Mouse (Mus musculus) urinary bladder, postnatal 10 days (tissue): ENCODE measurements around the gene Snrpb.

ENCODE experiments used
- DNase-seq: peaks from one replicate; pipeline ENCODE4 v3.0.0; 2022; ENCODE audit warnings: low spot score

Snrpb gene

DNA sequence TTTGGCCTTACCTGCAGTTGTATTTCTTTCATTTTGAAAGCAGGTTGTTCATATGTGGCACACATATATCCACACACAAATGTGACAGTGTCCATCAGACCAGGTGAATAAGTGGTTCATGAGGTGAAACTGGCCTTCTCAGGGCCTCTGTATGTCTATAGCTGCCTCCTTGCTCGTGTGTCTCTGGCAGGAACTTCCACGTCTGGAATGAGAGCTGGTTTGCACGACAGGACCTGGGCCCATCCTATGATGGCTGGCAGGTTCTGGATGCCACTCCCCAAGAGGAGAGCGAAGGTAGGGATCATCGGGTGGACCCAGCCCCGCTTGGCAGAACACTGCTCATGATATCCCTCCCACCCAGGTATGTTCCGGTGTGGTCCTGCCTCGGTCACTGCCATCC, 36.2 kb downstream of the Snrpb start:
- no peak for DNase-seq

DNA sequence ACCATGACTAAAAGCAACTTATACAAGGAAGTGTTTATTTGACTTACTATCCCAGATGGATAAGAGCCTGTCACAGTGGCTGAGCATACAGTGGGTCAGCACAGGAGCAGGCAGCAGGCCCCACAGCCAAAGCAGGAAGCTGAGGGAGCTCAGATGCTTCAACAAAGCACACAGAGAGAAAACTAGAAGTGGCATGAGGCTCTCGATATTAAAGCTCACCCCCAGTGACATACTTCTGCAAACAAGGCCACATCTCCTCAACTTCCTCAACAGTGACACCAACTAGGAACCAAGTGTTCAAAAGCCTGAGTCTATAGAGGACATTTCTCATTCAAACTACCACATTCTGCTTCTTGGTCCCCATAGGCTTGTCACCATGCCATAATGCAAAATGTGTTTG, 49.5 kb downstream of the Snrpb start:
- no peak for DNase-seq

DNA sequence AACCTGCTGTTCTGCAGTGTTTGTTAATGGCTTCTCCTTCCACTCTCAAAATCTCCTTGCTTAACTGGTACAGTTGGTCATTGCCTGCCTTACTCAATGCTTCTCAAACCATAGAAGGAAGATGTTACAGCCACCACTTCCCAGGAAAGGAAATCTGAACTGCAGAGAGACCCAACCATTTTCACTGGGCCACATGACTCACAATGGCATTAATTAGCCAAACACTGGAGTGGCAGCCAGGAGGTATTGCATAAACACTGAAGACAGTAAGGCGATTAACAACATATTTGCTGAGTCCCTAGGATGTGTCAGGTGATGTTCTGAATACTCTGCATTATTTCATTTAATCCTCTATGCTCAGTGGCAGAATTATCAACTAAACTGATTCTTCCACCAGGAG, 53.1 kb downstream of the Snrpb start:
- DNase-seq, result no peak

DNA sequence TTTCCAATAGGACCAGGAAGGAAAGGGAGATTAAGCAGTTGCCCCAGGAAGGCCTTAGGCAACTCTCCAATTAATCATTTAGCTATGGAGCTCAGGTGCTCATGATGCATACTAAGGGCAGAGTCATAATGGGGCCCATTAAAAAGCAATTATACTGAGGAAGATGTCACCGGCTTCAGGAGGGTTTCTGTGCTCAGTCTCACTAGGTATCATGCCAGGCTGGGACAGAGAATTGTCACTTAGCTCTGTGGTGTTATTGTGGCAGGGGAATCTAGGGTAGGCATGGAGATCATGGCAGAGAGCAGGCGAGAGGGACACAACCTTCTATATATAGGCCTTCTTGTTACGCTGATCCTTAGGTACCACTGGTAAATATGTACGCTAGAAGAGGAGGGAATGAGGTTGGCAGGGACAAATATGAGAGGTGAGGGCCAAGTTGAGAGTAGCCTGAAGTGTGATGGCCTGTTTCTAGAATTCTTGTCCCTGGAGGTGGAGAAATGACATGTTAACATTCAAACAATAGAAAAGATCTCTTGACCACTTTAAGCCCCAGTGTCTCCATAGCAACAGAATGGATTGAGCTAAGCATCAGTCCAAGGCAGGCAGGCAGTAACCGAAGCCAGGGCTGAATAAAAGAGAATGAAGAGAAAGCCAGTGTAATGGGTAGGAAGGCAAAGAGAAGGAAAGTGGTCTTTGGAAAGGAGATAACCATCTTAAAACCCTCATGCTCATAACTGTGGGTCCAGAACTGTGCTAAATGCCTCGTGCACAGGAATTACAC, 53.7 kb downstream of the Snrpb start:
- DNase-seq, result no peak
